Mouse (Mus musculus) stomach, embryonic 14.5 days (tissue): ENCODE results near the gene AU022751. TPM values are rescaled to one million over a fixed set of nuclear protein-coding genes. Genes with fewer than 3 reads are reported as not detected.

ENCODE experiments used
- microRNA-seq: library from miRNA; unstranded; fragments of <30 nt; microRNA quantifications from one replicate; pipeline ENCODE4, GENCODE M21; 2016
- polyA plus RNA-seq: library from polyadenylated mRNA; unstranded; fragments of >200 nt; fragmentation: Nextera tagmentation; extraction: Ambion mirVana; gene quantifications from 2 replicates; pipeline ENCODE4 v1.2.1, GENCODE M21; 2014

AU022751 gene
- polyA plus RNA-seq, 1 experiment from 2014 or later = not detected

Small RNA genes within 50 kb of the gene (microRNA-seq; reads per million reads assigned to microRNA genes)
- not detected for gene Gm27360

Other genes starting within 250 kb of the AU022751 start
- gene Nudt11, start 36.0 kb downstream of the AU022751 start, polyA plus RNA-seq = 4.0 and 4.1 TPM in 2 replicates
- 6.5 and 7.7 TPM in 2 replicates for gene Nudt10, start 89.6 kb upstream of the AU022751 start, polyA plus RNA-seq
- not detected in 2 replicates for gene Bmp15, start 237.3 kb upstream of the AU022751 start, polyA plus RNA-seq